Mouse (Mus musculus) ES-Bruce4 (cell line): ENCODE data around the gene Camta1.

Experiments
- CTCF ChIP-seq: IDR thresholded peaks from one replicate; pipeline ENCODE4 v1.8.1; 2011; ENCODE audit warnings: low read depth, low read length
- EP300 ChIP-seq: IDR thresholded peaks from 2 replicates; pipeline ENCODE4 v1.6.1; 2011; ENCODE audit warnings: low read depth, low read length; ENCODE audit not compliant: insufficient read depth

DNA sequence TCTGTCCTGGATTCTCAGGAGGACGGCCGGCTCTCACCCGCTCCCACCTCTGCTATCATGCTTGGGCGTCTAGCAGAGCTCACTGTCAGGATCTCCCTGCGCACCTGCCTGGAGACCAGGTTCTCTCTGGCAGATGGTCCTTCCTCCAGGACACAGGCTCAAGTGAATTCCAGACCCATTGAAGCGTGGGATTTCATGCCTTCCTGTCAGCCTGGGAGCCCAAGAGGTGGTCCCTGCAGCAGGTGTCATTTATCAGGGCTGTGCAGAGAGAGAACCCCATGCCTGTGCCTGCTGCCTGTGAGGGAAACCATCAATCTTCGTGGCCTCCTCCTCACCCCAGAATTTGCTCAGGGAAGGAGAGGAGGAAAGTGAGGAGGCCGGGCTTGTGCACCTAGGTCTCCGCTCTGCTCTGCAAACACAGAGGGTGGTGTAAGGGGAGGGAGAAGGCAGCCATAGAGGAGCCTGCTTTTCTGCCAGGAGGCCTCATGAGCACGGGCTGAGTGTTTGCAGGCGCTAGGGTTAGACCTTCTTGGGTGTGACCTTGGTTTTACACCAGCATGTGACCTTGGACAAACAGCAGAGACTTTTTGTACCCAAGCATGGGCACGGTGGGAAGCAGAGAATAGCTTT is 551.5 kb downstream of the Camta1 start:
- TF ChIP-seq CTCF, result no peak
- no peak for TF ChIP-seq EP300
